Mouse (Mus musculus): Measurements from ENCODE around the gene Hscb. TPM values are rescaled to one million over a fixed set of nuclear protein-coding genes. Genes with fewer than 3 reads are reported as not detected.
"Not testable (repeated sequence)": the region's sequence is repeated elsewhere in the genome, so short reads cannot be mapped to it uniquely, and the experiment has no call there.

Hscb gene
- 22.2 and 27.4 TPM in 2 replicates for polyA plus RNA-seq (2016; fragmentation: Nextera tagmentation; extraction: Ambion mirVana)

GRCm38 (mm10) chr5:110839678-110840365 lies at the start of gene Hscb, which contains the start of gene Chek2:
Gene Hscb, minus strand, starts transcription at chr5:110839777.
Gene Chek2, plus strand, starts transcription at chr5:110839979.
- Histone ChIP-seq H3K36me3 (peaks cover 35% of the 10 kb centered on the region), H3K27me3 (ENCODE audit: insufficient read depth, poor library complexity, severe bottlenecking) (no peaks in the 10 kb centered on the region), H3K4me1 (peaks cover 25% of the 10 kb centered on the region), H3K27ac (peak within 1 kb of the TSS; percentile 91), H3K4me3 (peak within 1 kb of the TSS; percentile 84), H3K9me3 (no peaks in the 10 kb centered on the region)
- peak; percentile 100 for DNase-seq (ENCODE audit: low spot score)
- under 1% methylated on average over 41 of the region's 41 CpGs for WGBS

DNA sequence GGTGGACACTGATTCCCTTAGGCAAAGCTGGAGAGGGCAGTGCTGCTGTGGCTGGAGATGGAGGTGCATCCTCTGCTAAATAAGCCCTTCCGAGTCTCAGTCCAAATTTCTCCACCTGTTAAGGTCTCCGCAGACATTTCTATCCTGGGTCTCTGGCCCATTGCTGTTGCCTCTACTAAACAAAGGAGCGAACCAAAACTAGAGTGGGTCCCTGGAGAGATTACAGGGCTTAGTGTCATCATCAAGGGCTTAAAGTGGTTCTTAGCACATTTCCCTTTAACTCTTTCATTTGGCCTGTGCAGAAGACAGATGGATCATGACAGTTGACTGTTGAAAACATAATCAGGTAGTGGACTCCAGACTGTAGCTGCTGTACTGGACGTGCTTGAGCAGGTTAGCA lies 49.0 kb upstream of the Hscb start:
- no peaks in the 10 kb centered on the region for H3K27me3 ChIP-seq (ENCODE audit: insufficient read depth, poor library complexity, severe bottlenecking)
- 86% methylated on average over 4 of the region's 4 CpGs for WGBS
- no peak for DNase-seq (ENCODE audit: low spot score)
- H3K9me3 ChIP-seq, result no peaks in the 10 kb centered on the region
- H3K36me3 ChIP-seq, result peaks cover 27% of the 10 kb centered on the region
- H3K27ac ChIP-seq, result no peak overlapping the region
- no peak overlapping the region for H3K4me3 ChIP-seq
- no peaks in the 10 kb centered on the region for H3K4me1 ChIP-seq

DNA sequence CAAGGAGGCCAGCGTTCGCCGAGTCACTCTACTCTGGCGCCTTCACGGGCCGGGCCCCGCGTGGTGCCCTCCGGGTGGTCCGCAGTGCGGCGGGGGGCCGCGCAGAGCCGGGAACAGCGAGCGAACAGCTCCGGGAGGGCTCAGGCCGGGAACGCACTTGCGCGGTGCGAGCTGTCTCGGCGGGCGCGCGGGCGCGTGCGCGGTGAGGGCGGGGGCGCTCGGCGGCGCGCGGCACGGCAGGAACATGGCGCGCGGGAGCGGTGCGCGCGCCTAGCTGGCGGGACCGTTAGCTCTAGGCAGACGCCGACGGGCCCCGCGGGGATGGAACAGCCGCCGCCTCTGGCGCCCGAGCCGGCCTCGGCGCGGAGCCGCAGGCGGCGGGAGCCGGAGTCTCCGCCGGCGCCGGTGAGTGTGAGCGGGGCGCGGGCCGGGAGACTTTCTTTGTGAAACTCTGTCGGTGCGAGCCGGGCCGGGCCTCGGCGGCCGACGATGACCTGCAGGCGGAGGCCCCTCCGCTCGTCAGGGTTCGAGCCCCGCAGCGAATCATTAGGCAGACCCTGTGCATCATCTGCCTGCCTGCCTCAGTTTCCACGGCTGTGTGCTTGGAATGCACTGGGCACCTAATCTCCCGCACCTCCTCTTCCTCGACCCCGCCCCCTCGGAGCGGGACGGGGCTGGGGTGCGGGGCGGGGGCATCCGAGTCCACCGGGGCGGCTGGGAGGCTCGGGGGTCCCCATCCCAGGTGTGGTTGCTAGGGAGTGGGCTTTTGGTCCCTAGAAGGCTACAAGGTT lies 40.2 kb upstream of the Hscb start, which contains the start of gene Ttc28:
Gene Ttc28 (plus strand): TSS at position 220 of the 791 bp plus-strand sequence.
- no peaks in the 10 kb centered on the region for H3K9me3 ChIP-seq
- H3K36me3 ChIP-seq, result peaks cover 10% of the 10 kb centered on the region; the same call in 1 of the 2 replicates
- H3K27ac ChIP-seq, result peak within 1 kb of the TSS; percentile 96
- under 1% methylated on average over 101 of the region's 101 CpGs for WGBS
- H3K4me3 ChIP-seq, result peak within 1 kb of the TSS; percentile 94
- no peaks in the 10 kb centered on the region for H3K27me3 ChIP-seq (ENCODE audit: insufficient read depth, poor library complexity, severe bottlenecking)
- peaks cover 24% of the 10 kb centered on the region for H3K4me1 ChIP-seq
- peak; percentile 92 for DNase-seq (ENCODE audit: low spot score)

GRCm38 (mm10) chr5:110879042-110879441 lies 39.5 kb upstream of the Hscb start:
- 60% methylated on average over 7 of the region's 7 CpGs for WGBS
- Histone ChIP-seq H3K27me3 (ENCODE audit: insufficient read depth, poor library complexity, severe bottlenecking) (no peaks in the 10 kb centered on the region), H3K4me1 (peaks cover 26% of the 10 kb centered on the region), H3K9me3 (no peaks in the 10 kb centered on the region), H3K4me3 (peak overlapping the region; percentile 94), H3K27ac (peak overlapping the region; percentile 96), H3K36me3 (peaks cover 5% of the 10 kb centered on the region; the same call in 1 of the 2 replicates)
- DNase-seq (ENCODE audit: low spot score), result no peak

- 92% methylated on average over 1 of the region's 1 CpGs for WGBS
- not testable (repeated sequence) for H3K27me3 ChIP-seq (ENCODE audit: insufficient read depth, poor library complexity, severe bottlenecking); DNase-seq (ENCODE audit: low spot score); H3K36me3 ChIP-seq; H3K9me3 ChIP-seq; H3K27ac ChIP-seq; H3K4me3 ChIP-seq
- H3K4me1 ChIP-seq, result peaks cover 26% of the 10 kb centered on the region
Observed at GRCm38 (mm10) chr5:110878526-110878925, 38.9 kb upstream of the Hscb start.

DNA sequence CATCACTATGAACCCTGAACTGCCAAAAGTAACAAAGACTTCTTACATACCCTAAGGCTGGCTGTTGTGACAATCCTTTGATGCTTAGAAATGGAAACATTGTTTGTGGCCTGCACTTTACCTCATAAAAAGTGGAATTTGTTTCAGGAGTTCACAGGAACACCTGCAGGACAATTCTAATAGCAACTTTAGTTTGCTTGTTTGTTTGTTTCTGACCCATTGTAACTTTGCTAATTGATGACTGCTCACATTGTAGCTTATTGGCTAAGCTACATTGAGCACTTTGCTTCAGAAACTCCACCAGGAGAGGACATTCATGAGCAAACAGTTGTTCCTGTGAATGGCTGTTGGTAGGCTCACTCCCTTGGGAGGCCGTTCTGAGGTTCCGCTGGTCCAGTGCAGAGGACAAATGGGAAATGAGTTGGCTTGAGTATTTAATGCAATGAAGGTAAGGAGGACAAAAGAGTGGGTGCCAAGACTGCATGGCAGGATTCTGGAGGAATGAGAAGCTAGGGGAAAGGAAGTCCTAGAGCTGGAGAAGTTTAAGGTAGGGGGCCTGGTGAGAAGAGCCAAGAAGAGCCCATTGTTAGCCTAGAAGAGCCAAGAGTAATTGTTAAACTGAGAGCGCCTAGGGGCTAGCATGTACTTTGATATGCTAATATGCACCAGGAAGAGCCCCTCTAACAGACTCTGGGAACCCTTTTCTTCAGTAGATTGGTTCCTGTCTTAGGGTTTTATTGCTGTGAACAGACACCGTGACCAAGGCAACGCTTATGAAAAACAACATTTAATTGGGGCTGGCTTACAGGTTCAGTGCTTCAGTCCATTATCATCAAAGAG lies 38.3 kb upstream of the Hscb start:
- no peak for DNase-seq (ENCODE audit: low spot score)
- Histone ChIP-seq H3K27me3 (ENCODE audit: insufficient read depth, poor library complexity, severe bottlenecking) (no peaks in the 10 kb centered on the region), H3K9me3 (no peaks in the 10 kb centered on the region), H3K27ac (no peak overlapping the region), H3K4me1 (peaks cover 26% of the 10 kb centered on the region), H3K36me3 (peaks cover 10% of the 10 kb centered on the region; the same call in 1 of the 2 replicates), H3K4me3 (no peak overlapping the region)
- WGBS, result 92% methylated on average over 5 of the region's 5 CpGs

DNA sequence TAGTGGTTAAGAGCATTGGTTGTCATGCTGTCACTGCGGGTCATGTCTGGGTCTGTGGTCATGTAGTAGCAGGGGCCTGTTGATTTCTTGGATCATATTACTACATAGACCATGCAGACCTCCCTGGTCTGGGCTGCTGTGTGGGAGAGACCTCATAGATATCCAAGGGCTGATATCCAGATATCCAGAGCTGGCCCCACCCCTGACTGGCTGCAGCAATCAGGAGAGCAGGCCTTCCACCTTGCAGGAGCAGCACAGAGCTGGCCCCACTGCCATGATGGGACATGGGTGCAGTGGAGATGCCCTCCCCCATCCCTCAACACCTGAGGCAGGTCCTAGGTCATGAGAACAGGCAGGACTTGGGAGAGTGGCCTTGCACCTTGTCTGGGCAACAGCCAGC lies 35.7 kb upstream of the Hscb start:
- Histone ChIP-seq H3K4me3 (no peak overlapping the region), H3K27me3 (ENCODE audit: insufficient read depth, poor library complexity, severe bottlenecking) (no peaks in the 10 kb centered on the region), H3K4me1 (peaks cover 20% of the 10 kb centered on the region), H3K9me3 (no peaks in the 10 kb centered on the region), H3K36me3 (peaks cover 31% of the 10 kb centered on the region), H3K27ac (no peak overlapping the region)
- no peak for DNase-seq (ENCODE audit: low spot score)
- 86% methylated on average over 1 of the region's 1 CpGs for WGBS

DNA sequence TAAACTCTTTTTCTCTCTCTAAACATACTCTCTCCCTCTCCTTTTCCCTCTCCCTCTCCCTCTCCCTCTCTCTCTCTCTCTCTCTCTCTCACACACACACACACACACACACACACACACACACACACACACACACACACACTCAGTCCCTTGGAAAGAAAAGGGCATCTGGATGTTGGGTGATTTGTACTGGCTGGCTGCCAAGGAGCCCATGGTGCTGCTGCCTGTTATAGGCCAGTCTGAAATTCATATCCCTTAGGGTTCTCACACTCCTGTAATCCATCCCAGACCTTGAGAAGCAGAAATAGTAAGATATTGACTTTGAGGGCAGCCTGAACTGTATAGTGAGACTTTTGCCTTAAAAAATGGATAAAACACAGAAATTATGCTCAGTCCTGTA lies 35.1 kb upstream of the Hscb start:
- Histone ChIP-seq H3K4me1 (peaks cover 15% of the 10 kb centered on the region; the same call in 1 of the 2 replicates), H3K4me3 (no peak overlapping the region), H3K9me3 (no peaks in the 10 kb centered on the region), H3K36me3 (peaks cover 36% of the 10 kb centered on the region), H3K27ac (no peak overlapping the region), H3K27me3 (ENCODE audit: insufficient read depth, poor library complexity, severe bottlenecking) (no peaks in the 10 kb centered on the region)
- peak; percentile 82 for DNase-seq (ENCODE audit: low spot score)

DNA sequence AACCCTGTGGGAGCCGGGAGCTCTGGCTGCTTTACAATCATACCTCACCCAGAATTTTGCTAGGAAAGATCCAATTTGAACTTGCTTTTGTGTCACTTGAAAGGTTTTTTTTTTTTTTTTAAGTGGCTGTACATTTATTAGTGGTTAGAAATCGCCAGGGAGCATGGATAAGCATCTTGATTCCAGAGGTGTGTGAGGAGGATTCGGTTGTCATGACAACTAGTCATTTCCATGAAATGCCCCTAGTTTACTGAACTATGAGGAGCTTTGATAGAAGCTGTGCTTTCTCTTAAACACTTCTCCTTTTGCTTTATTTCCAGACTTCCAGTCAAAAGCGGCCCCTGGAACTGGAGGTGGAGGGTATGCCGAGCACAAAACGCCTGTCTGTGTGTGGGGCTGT lies 33.6 kb upstream of the Hscb start:
- H3K4me3 ChIP-seq, result no peak overlapping the region
- 94% methylated on average over 6 of the region's 6 CpGs for WGBS
- H3K9me3 ChIP-seq, result no peaks in the 10 kb centered on the region
- DNase-seq (ENCODE audit: low spot score), result no peak
- no peak overlapping the region for H3K27ac ChIP-seq
- H3K4me1 ChIP-seq, result peaks cover 16% of the 10 kb centered on the region
- H3K27me3 ChIP-seq (ENCODE audit: insufficient read depth, poor library complexity, severe bottlenecking), result no peaks in the 10 kb centered on the region
- peaks cover 36% of the 10 kb centered on the region for H3K36me3 ChIP-seq

DNA sequence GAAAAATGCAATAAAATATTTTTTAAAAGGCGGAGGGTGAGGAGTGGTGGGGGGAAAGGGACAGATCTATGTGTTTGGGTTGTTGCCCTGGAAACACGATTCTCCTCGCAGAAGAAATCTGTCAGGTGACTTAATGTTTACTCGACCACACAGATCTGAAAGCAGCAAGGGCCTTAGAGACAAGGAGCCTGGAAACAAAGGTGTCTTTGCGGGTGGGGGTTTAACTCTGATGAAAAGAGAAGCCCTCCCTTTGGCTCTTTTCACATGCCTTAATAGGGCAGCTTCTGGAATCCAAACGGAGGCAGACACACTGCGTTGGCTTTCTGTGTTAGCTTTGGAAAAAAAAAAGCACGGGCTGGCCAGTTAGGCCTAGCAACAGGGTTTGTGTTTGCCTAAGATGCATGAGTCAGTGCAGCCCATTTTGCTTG lies 29.7 kb upstream of the Hscb start:
- 64% methylated on average over 8 of the region's 8 CpGs for WGBS
- Histone ChIP-seq H3K4me1 (peaks cover 10% of the 10 kb centered on the region), H3K27me3 (ENCODE audit: insufficient read depth, poor library complexity, severe bottlenecking) (no peaks in the 10 kb centered on the region), H3K9me3 (no peaks in the 10 kb centered on the region), H3K27ac (no peak overlapping the region), H3K36me3 (peaks cover 54% of the 10 kb centered on the region), H3K4me3 (no peak overlapping the region)
- no peak for DNase-seq (ENCODE audit: low spot score)

- Histone ChIP-seq H3K27me3 (ENCODE audit: insufficient read depth, poor library complexity, severe bottlenecking) (no peaks in the 10 kb centered on the region), H3K4me3 (no peak overlapping the region), H3K4me1 (peaks cover 10% of the 10 kb centered on the region), H3K36me3 (peaks cover 59% of the 10 kb centered on the region), H3K9me3 (no peaks in the 10 kb centered on the region), H3K27ac (no peak overlapping the region)
- WGBS, result 67% methylated on average over 4 of the region's 4 CpGs
- no peak for DNase-seq (ENCODE audit: low spot score)
Observed at GRCm38 (mm10) chr5:110868460-110868859, 28.9 kb upstream of the Hscb start.

DNA sequence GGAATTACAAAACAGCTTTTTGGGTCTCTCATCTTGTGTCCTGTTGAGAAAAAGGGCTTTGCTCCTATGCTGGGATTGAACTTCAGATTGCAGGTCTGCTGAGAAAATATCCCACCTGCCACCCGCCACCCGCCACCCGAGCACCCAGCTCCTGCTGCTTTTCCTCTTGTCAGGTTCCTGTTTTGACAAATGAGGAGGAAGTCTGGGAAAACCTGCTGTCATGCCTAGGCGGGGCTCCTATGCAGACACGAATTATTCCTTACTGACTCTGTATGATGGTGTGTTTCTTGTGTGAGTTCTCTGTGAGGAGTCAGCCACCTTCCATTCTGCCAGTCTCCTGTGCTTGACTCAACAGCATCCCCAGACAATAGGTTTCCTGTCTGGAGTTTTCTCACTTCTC lies 20.9 kb upstream of the Hscb start:
- H3K36me3 ChIP-seq, result peaks cover 44% of the 10 kb centered on the region
- H3K9me3 ChIP-seq, result no peaks in the 10 kb centered on the region
- no peaks in the 10 kb centered on the region for H3K27me3 ChIP-seq (ENCODE audit: insufficient read depth, poor library complexity, severe bottlenecking)
- H3K4me1 ChIP-seq, result peaks cover 15% of the 10 kb centered on the region
- H3K27ac ChIP-seq, result peak overlapping the region; percentile 17; the same call in 1 of the 2 replicates
- WGBS, result 82% methylated on average over 5 of the region's 5 CpGs
- H3K4me3 ChIP-seq, result no peak overlapping the region
- no peak for DNase-seq (ENCODE audit: low spot score)

All from heart, embryonic 10.5 days (tissue).